ENCODE assay signal across 12 mouse cellular contexts in genomic region chr2:30920216-30920615, GRCm38 (mm10). TPM values are rescaled to one million over a fixed set of nuclear protein-coding genes. Genes with fewer than 3 reads are reported as not detected.
DNase-seq lines count a peak whose midpoint lies in the region; ATAC-seq and TF ChIP-seq lines count a peak whose summit lies in the region.
"Had no signal": no experiment of that assay in that cellular context is flagged by ENCODE, and none has a peak within 500 bp of the region (broad histone marks: within the 10 kb centered on the region; RNA-seq: fewer than 3 reads in every experiment).

No protein-coding gene starts in this region.

- H3K27ac ChIP-seq in stomach, embryonic 15.5 days: peak overlapping the region; percentile 13; the same call in 1 of the 2 replicates
- H3K27ac ChIP-seq: forebrain, embryonic 10.5 days; heart, embryonic 15.5 days had no signal

- no peaks in the 10 kb centered on the region for H3K36me3 ChIP-seq in stomach, embryonic 15.5 days
- H3K36me3 ChIP-seq: forebrain, embryonic 10.5 days; heart, embryonic 15.5 days had no signal

- peak; percentile 83 for DNase-seq in adrenal gland, adult 8-10 months
- no peak for DNase-seq in adrenal gland, postnatal 25 days
- DNase-seq in lung, postnatal 25 days (ENCODE audit: low spot score): peak; percentile 29
- no peak for DNase-seq in lung, adult 2 months
- DNase-seq in adrenal gland, postnatal 36 days: peak; percentile 68 to 72
- no peak for DNase-seq in T-cell, adult 2 months (ENCODE audit: low spot score)
- DNase-seq: gastrocnemius, postnatal 10 days; kidney, postnatal 4 days had no signal

- H3K9me3 ChIP-seq in stomach, embryonic 15.5 days: no peaks in the 10 kb centered on the region
- H3K9me3 ChIP-seq: forebrain, embryonic 10.5 days; heart, embryonic 15.5 days had no signal

- no peak for TF ChIP-seq CTCF in lung, adult 2 months (IDR thresholded peaks at IDR 0.05; ENCODE audit: insufficient read depth, low read length)

- peaks cover 10% of the 10 kb centered on the region for H3K4me1 ChIP-seq in lung, adult 2 months (ENCODE audit: control insufficient read depth, insufficient read depth, low read length)
- peaks cover 8% of the 10 kb centered on the region; the same call in 1 of the 2 replicates for H3K4me1 ChIP-seq in stomach, embryonic 15.5 days

- H3K9ac ChIP-seq in stomach, embryonic 15.5 days: no peak overlapping the region
- H3K9ac ChIP-seq: heart, embryonic 15.5 days had no signal

- H3K27me3 ChIP-seq in stomach, embryonic 15.5 days (replicated peaks): no peaks in the 10 kb centered on the region
- H3K27me3 ChIP-seq: heart, embryonic 15.5 days had no signal

- no peak overlapping the region for H3K4me2 ChIP-seq in stomach, embryonic 15.5 days
- H3K4me2 ChIP-seq: heart, embryonic 15.5 days had no signal

- WGBS in lung, adult 2 months: 28% methylated on average over 7 of the region's 7 CpGs
- 45% methylated on average over 7 of the region's 7 CpGs for WGBS in stomach, embryonic 15.5 days

- TF ChIP-seq POLR2A in lung, adult 2 months (IDR thresholded peaks at IDR 0.05; ENCODE audit: borderline replicate concordance, extremely low read depth, low read depth, low read length): no peak

- no peak overlapping the region for H3K4me3 ChIP-seq in lung, adult 2 months (replicated peaks; ENCODE audit: extremely low read depth, low read depth, low read length)
- no peak overlapping the region for H3K4me3 ChIP-seq in stomach, embryonic 15.5 days (replicated peaks)
- H3K4me3 ChIP-seq: forebrain, embryonic 10.5 days; heart, embryonic 15.5 days had no signal

- ATAC-seq in stomach, embryonic 15.5 days (ENCODE audit: insufficient read depth, low FRiP score, low read depth): no peak
- no peak for ATAC-seq in granulocyte monocyte progenitor cell, adult 5-6 weeks (replicated peaks; ENCODE audit: poor library complexity, severe bottlenecking)

RNA-seq across cellular contexts. Expression of gene Ptges, which starts 9.4 kb away (rescaled TPM):
- total RNA-seq in adrenal gland, adult 8-10 months (2022): 10 to 100 TPM; 18.6 to 50.4 (median 35.4) TPM
- 15.8 and 16.7 TPM in 2 replicates for total RNA-seq in adrenal gland, postnatal 25 days (2021)
- 39.2 and 42.3 TPM in 2 replicates for polyA plus RNA-seq in lung, adult 2 months (2012; rRNA removed)
- 10 to 100 TPM; 22.4 to 34.9 TPM for total RNA-seq in adrenal gland, postnatal 36 days (2021)
- polyA plus RNA-seq in stomach, embryonic 15.5 days (2015; fragmentation: Nextera tagmentation; extraction: Ambion mirVana): 6.7 and 9.0 TPM in 2 replicates
- 0.30 TPM in 1 of 2 replicates, not detected in the other for total RNA-seq in granulocyte monocyte progenitor cell, adult 5-6 weeks (2014; fragmentation: Nextera tagmentation)
- 0.13 and 0.52 TPM in 2 replicates for total RNA-seq in granulocyte monocyte progenitor cell, adult 5-6 weeks (2017)

RNA-seq across cellular contexts. Expression of gene Tor1b, which starts 32.5 kb away (rescaled TPM):
- 10 to 100 TPM; 60.4 to 66.7 (median 65.7) TPM for total RNA-seq in adrenal gland, adult 8-10 months (2022)
- 53.5 and 59.8 TPM in 2 replicates for total RNA-seq in adrenal gland, postnatal 25 days (2021)
- 23.6 and 30.2 TPM in 2 replicates for polyA plus RNA-seq in lung, adult 2 months (2012; rRNA removed)
- total RNA-seq in adrenal gland, postnatal 36 days (2021): 10 to 100 TPM; 53.0 to 53.3 TPM
- 30.6 and 31.1 TPM in 2 replicates for polyA plus RNA-seq in stomach, embryonic 15.5 days (2015; fragmentation: Nextera tagmentation; extraction: Ambion mirVana)
- total RNA-seq in granulocyte monocyte progenitor cell, adult 5-6 weeks (2014; fragmentation: Nextera tagmentation): 39.2 and 43.9 TPM in 2 replicates
- total RNA-seq in granulocyte monocyte progenitor cell, adult 5-6 weeks (2017): 33.9 and 37.7 TPM in 2 replicates

RNA-seq across cellular contexts. Expression of gene Tor1a, which starts 47.5 kb away (rescaled TPM):
- total RNA-seq in adrenal gland, adult 8-10 months (2022): 10 to 100 TPM; 32.6 to 42.3 (median 37.4) TPM
- total RNA-seq in adrenal gland, postnatal 25 days (2021): 42.7 and 53.0 TPM in 2 replicates
- polyA plus RNA-seq in lung, adult 2 months (2012; rRNA removed): 33.3 and 37.4 TPM in 2 replicates
- total RNA-seq in adrenal gland, postnatal 36 days (2021): 10 to 100 TPM; 32.5 to 41.6 TPM
- 73.9 and 74.5 TPM in 2 replicates for polyA plus RNA-seq in stomach, embryonic 15.5 days (2015; fragmentation: Nextera tagmentation; extraction: Ambion mirVana)
- total RNA-seq in granulocyte monocyte progenitor cell, adult 5-6 weeks (2014; fragmentation: Nextera tagmentation): 72.9 and 76.1 TPM in 2 replicates
- total RNA-seq in granulocyte monocyte progenitor cell, adult 5-6 weeks (2017): 101 and 156 TPM in 2 replicates

Comparison
In these comparisons a context has a peak if more than half of its experiments do, and no peak if none do; other contexts are left out.
1. DNase-seq: peak in adrenal gland, adult 8-10 months (single experiment), lung, postnatal 25 days (single experiment) and adrenal gland, postnatal 36 days (2 of 2); none in adrenal gland, postnatal 25 days (single experiment), lung, adult 2 months (single experiment) and T-cell, adult 2 months (single experiment).
2. RNA of gene Ptges, which starts 9.4 kb away (total RNA-seq): 18.6 to 50.4 TPM in adrenal gland, adult 8-10 months, 22.4 to 34.9 TPM in adrenal gland, postnatal 36 days and 15.8 to 16.7 TPM in adrenal gland, postnatal 25 days; 0.13 to 0.52 TPM in granulocyte monocyte progenitor cell, adult 5-6 weeks; every median in the first group is over 10 times any median in the second.